Mouse (Mus musculus) left cerebral cortex, adult 11 months (tissue): ENCODE measurements around the gene Krt80.
A peak's percentile ranks its signal among the peaks of the same experiment; 100 is the strongest.
"Not testable (repeated sequence)": the region's sequence is repeated elsewhere in the genome, so short reads cannot be mapped to it uniquely, and the experiment has no call there.

Experiments used
- DNase-seq: peaks from one replicate; pipeline ENCODE4 v3.0.0; 2022; ENCODE audit warnings: low spot score

Gene Krt80

DNA sequence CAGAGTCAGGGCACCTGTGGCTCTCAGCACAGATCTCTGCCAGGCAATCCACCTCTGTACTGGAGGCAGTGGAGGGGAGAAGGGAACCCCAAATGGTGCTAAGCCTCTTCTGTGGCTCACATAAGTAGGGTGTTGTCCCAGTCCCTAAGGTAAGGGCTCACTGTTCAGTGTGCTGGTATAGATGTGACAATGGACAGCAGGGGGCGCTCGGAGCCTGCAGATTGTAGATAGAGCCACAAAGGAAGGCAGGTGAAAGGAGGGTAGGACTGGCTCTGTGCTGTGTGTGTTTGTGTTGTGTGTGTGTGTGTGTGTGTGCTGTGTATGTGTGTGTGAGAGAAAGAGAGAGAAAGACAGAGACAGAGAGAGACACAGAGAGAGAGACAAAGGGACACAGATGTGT is 30.4 kb downstream of the Krt80 start:
- DNase-seq = peak; percentile 82

DNA sequence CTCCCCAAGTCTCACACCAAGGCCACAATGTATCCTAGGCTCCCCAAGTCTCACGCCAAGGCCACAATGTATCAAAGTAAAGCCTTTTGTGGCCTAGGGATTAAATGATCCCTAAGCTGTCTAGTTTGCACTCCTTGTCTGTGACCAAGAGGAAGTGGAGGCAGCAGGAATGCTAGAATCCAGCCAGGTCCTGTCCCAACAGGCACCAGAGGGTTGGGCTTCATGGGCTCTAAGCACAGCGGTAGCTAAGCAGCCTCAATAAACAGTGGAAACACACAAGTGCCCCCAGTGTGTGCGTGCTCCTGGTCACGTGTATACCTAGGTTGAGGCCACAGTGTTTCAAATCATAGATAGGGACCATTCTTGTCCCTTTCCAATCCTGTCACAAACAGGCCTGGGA is 31.6 kb downstream of the Krt80 start:
- DNase-seq = no peak

DNA sequence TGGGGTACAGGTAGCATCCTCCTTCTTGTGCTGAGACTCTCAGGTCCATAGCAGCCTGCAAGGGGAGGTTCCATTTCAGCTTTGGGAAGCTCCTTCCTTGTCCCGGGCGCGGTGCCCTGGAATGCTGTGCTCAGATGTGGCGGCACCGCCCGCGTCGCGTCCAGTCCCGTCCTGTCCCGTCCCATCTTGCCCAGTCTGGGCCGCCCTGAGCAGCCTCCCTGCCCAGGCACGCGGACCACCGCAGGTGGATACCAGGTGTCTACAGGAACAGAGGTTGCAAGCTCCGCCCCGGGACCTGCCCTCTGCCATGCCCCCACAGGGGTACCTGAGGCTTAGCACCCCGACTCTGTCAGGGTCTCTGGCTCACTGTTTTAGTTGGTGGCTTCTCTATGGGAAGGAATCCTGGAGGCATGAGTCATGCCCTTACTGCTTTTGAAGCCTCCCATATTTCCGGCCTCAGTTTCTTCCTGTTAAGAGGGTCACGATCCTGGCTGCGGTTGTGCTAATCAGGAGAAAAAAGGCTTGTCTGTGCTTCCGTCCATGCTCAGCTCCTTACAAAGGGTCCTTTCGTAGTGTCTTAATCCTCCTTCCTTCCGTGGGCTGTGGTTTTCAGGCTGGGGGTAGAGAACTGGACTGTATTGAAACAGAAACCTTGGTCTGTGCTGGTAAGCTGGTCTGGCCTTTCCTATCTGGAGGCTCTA is 33.3 kb downstream of the Krt80 start:
- no peak for DNase-seq

DNA sequence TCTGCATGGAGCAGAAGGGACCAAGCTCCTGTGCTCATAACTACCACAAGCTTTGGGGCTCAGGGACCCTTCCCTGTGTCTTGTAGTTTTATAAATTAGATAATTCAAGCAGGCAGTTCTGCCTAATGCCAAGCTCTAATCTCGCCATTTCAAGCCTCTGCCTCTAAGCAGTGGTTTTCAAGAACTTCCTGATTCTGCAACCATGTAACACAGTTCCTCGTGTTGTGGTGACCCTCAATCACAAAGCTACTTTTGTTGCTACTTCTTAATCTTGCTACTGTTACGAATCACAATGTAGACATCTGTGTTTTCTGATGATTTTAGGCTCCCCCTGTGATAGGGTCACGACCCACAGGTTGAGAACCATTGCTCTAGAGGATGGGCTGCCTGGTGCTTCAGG is 36.3 kb downstream of the Krt80 start:
- no peak for DNase-seq

GRCm38 (mm10) chr15:101333165-101333564 is 36.8 kb downstream of the Krt80 start:
- no peak for DNase-seq

DNA sequence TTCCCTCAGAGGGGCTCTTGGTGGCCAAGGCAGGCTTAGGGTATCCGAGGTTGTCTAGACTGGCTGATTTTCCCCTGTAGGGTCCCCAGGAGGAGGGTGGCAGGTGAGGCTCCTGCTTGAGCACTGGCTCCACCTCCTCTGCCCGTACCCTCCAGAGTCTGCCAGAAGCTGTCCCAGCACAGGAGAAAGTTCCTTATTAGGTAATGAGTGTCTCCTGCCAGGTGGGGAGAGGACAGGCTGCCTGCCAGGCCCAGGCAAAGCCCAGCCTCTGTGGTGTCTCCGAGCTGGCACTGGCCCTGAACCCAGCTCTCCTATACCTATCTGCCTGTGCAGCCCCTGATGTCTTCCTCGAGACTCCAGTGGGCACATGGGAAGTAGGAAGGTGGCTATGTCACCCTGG is 37.6 kb downstream of the Krt80 start:
- DNase-seq = no peak

- DNase-seq = no peak
Observed at GRCm38 (mm10) chr15:101331090-101331489, 38.9 kb downstream of the Krt80 start.

- DNase-seq = no peak
Observed at GRCm38 (mm10) chr15:101329564-101329892, 40.4 kb downstream of the Krt80 start.

GRCm38 (mm10) chr15:101328876-101329563 is 40.9 kb downstream of the Krt80 start:
- DNase-seq = no peak

GRCm38 (mm10) chr15:101327282-101327681 is 42.7 kb downstream of the Krt80 start:
- DNase-seq = no peak

GRCm38 (mm10) chr15:101325991-101326534 is 43.9 kb downstream of the Krt80 start:
- no peak for DNase-seq

DNA sequence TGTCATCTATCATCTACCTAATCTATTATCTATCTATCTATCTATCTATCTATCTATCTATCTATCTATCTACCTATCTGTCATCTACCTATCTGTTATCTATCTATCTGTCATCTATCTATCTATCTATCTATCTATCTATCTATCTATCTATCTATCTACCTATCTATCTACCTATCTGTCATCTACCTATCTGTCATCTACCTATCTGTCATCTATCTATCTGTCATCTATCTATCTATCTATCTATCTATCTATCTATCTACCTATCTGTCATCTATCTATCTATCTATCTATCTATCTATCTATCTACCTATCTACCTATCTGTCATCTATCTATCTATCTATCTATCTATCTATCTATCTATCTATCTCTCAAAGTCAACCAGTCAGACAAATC is 45.6 kb downstream of the Krt80 start:
- not testable (repeated sequence) for DNase-seq

- DNase-seq = no peak
Observed at GRCm38 (mm10) chr15:101323511-101323910, 46.5 kb downstream of the Krt80 start.

DNA sequence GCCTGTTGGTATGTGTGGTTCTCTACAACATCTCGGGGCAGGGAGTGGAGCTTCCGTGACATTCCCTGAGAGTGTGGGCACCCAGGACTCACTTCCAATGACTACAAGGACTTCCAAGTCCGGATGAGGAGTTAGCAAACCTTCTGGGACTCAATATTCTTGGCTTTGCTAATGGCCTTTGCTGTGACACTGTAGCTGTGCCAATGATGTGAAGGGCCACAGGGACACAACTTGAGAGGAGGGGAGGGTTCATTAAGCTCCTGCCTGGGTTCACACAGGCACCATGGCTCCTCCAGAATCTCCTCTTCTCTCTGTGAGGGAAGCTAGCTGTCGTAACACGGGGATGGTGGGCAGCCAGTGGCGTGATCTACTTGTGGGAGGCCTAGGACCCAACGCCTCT is 47.3 kb downstream of the Krt80 start:
- no peak for DNase-seq

GRCm38 (mm10) chr15:101322106-101322505 is 47.9 kb downstream of the Krt80 start:
- DNase-seq = no peak

- DNase-seq = no peak
Observed at GRCm38 (mm10) chr15:101321126-101321525, 48.8 kb downstream of the Krt80 start.

GRCm38 (mm10) chr15:101320618-101321041 is 49.3 kb downstream of the Krt80 start:
- DNase-seq = no peak

- DNase-seq = no peak
Observed at GRCm38 (mm10) chr15:101320010-101320617, 49.8 kb downstream of the Krt80 start.

- no peak for DNase-seq
Observed at GRCm38 (mm10) chr15:101318889-101319765, 50.8 kb downstream of the Krt80 start.

- no peak for DNase-seq
Observed at GRCm38 (mm10) chr15:101317814-101318500, 52.0 kb downstream of the Krt80 start.
